In the genomic region with DNA sequence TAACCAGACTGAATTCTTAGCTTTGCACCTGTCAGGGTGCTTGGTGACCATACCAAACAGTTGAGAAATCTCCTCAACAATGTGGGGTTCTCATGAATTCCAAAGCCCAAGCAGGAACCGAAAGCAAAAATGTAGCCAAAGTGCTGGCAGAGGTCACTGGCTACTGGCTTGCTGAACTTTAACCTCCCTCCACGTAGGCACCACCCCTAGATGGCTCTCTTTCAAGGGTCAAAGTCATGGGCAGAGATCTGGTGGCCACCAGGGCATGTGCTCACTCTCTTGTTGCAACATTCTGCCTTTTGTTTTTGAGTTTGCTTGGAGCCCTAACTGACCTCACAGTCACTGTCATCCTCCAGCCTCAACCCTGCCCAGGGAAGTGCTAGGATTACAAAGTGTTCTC, we compare ENCODE assay signal across 13 mouse cellular contexts. TPM values are rescaled to one million over a fixed set of nuclear protein-coding genes. Genes with fewer than 3 reads are reported as not detected.
A peak's percentile ranks its signal among the peaks of the same experiment; 100 is the strongest.
DNase-seq lines count a peak whose midpoint lies in the region; ATAC-seq and TF ChIP-seq lines count a peak whose summit lies in the region.
"Had no signal": no experiment of that assay in that cellular context is flagged by ENCODE, and none has a peak within 500 bp of the region (broad histone marks: within the 10 kb centered on the region; RNA-seq: fewer than 3 reads in every experiment).

No protein-coding gene starts in this region.

- H3K4me1 ChIP-seq in lung, adult 2 months (ENCODE audit: control insufficient read depth, insufficient read depth, low read length) = peaks cover 3% of the 10 kb centered on the region; the same call in 1 of the 2 replicates
- H3K4me1 ChIP-seq in intestine, embryonic 16.5 days (ENCODE audit: control insufficient read depth, insufficient read depth, low read length) = peaks cover 5% of the 10 kb centered on the region; the same call in 1 of the 2 replicates
- H3K4me1 ChIP-seq in liver, embryonic 16.5 days (ENCODE audit: control insufficient read depth, low read depth, low read length) = no peaks in the 10 kb centered on the region; the same call in 1 of the 2 replicates
- no peaks in the 10 kb centered on the region for H3K4me1 ChIP-seq in stomach, postnatal 0 days (replicated peaks; ENCODE audit: control insufficient read depth, insufficient read depth)

- peak; percentile 35 for DNase-seq in lung, adult 2 months
- no peak for DNase-seq in lung, postnatal 10 days
- no peak for DNase-seq in stomach, postnatal 0 days (ENCODE audit: low spot score)
- DNase-seq in urinary bladder, adult 18-20 months (ENCODE audit: low spot score in 2 of 2) = no peak
- DNase-seq in layer of hippocampus, postnatal 14 days (ENCODE audit: low spot score in 2 of 2) = no peak
- DNase-seq: cerebellum, postnatal 25 days; gastrocnemius, postnatal 25 days; right cerebral cortex, postnatal 4 days; thymus, postnatal 14 days had no signal

- H3K36me3 ChIP-seq in intestine, embryonic 16.5 days (ENCODE audit: control insufficient read depth, insufficient read depth, low read length) = no peaks in the 10 kb centered on the region
- no peaks in the 10 kb centered on the region for H3K36me3 ChIP-seq in liver, embryonic 16.5 days (ENCODE audit: control insufficient read depth, insufficient read depth)
- no peaks in the 10 kb centered on the region for H3K36me3 ChIP-seq in stomach, postnatal 0 days (ENCODE audit: control insufficient read depth, insufficient read depth, low read length)

- H3K4me2 ChIP-seq in intestine, embryonic 16.5 days (ENCODE audit: low read depth, low read length) = no peak overlapping the region
- no peak overlapping the region for H3K4me2 ChIP-seq in liver, embryonic 16.5 days (ENCODE audit: low read depth, low read length)
- no peak overlapping the region for H3K4me2 ChIP-seq in stomach, postnatal 0 days (replicated peaks; ENCODE audit: low read depth)
- H3K4me2 ChIP-seq: lung, embryonic 14.5 days had no signal

- no peak overlapping the region for H3K4me3 ChIP-seq in lung, adult 2 months (replicated peaks; ENCODE audit: extremely low read depth, low read depth, low read length)
- H3K4me3 ChIP-seq in intestine, embryonic 16.5 days (ENCODE audit: low read length) = no peak overlapping the region
- no peak overlapping the region for H3K4me3 ChIP-seq in liver, embryonic 16.5 days (ENCODE audit: low read depth, low read length)
- no peak overlapping the region for H3K4me3 ChIP-seq in stomach, postnatal 0 days (ENCODE audit: low read depth, low read length)
- H3K4me3 ChIP-seq: layer of hippocampus, adult 2 months had no signal

- TF ChIP-seq CTCF in lung, adult 2 months (IDR thresholded peaks at IDR 0.05; ENCODE audit: insufficient read depth, low read length) = no peak
- no peak for TF ChIP-seq CTCF in stomach, postnatal 0 days (IDR thresholded peaks at IDR 0.05; ENCODE audit: low read depth)

- peak; percentile 66 for ATAC-seq in intestine, embryonic 16.5 days
- peak; percentile 87 for ATAC-seq in liver, embryonic 16.5 days (ENCODE audit: low read depth)
- ATAC-seq in stomach, postnatal 0 days (ENCODE audit: low FRiP score, low TSS enrichment) = peak; percentile 32; the same call in 1 of the 2 replicates

- WGBS in lung, adult 2 months = 31% methylated on average over 2 of the region's 2 CpGs
- WGBS in intestine, embryonic 16.5 days = 51% methylated on average over 2 of the region's 2 CpGs
- WGBS in liver, embryonic 16.5 days (ENCODE audit: insufficient replicate concordance) = 34% methylated on average over 2 of the region's 2 CpGs
- 52% methylated on average over 2 of the region's 2 CpGs for WGBS in stomach, postnatal 0 days

- H3K27me3 ChIP-seq in intestine, embryonic 16.5 days (replicated peaks; ENCODE audit: control insufficient read depth, insufficient read depth, low read length) = no peaks in the 10 kb centered on the region
- H3K27me3 ChIP-seq in liver, embryonic 16.5 days (ENCODE audit: control insufficient read depth, insufficient read depth, low read depth, low read length) = no peaks in the 10 kb centered on the region
- no peaks in the 10 kb centered on the region for H3K27me3 ChIP-seq in stomach, postnatal 0 days (ENCODE audit: control insufficient read depth, insufficient read depth, low read length)

- no peak for TF ChIP-seq POLR2A in lung, adult 2 months (IDR thresholded peaks at IDR 0.05; ENCODE audit: borderline replicate concordance, extremely low read depth, low read depth, low read length)

- no peak for TF ChIP-seq EP300 in stomach, postnatal 0 days (optimal IDR thresholded peaks at IDR 0.05)

- no peak overlapping the region for H3K9ac ChIP-seq in intestine, embryonic 16.5 days (ENCODE audit: low read depth, low read length)
- no peak overlapping the region for H3K9ac ChIP-seq in liver, embryonic 16.5 days (ENCODE audit: low read depth, low read length)
- H3K9ac ChIP-seq in stomach, postnatal 0 days (ENCODE audit: low read length) = no peak overlapping the region
- H3K9ac ChIP-seq: lung, embryonic 14.5 days had no signal

- peak overlapping the region; percentile 29; the same call in 1 of the 2 replicates for H3K27ac ChIP-seq in intestine, embryonic 16.5 days (ENCODE audit: low read length)
- peak overlapping the region; percentile 66 for H3K27ac ChIP-seq in liver, embryonic 16.5 days (ENCODE audit: low read length)
- H3K27ac ChIP-seq in stomach, postnatal 0 days (replicated peaks) = no peak overlapping the region
- H3K27ac ChIP-seq: layer of hippocampus, adult 2 months had no signal

- no peaks in the 10 kb centered on the region for H3K9me3 ChIP-seq in intestine, embryonic 16.5 days (ENCODE audit: control insufficient read depth, low read length)
- H3K9me3 ChIP-seq in liver, embryonic 16.5 days (replicated peaks; ENCODE audit: control insufficient read depth, low read length) = no peaks in the 10 kb centered on the region
- no peaks in the 10 kb centered on the region for H3K9me3 ChIP-seq in stomach, postnatal 0 days (ENCODE audit: control insufficient read depth, low read length)

RNA-seq across cellular contexts. Expression of a gene that starts 8.1 kb away (rescaled TPM):
- polyA plus RNA-seq in lung, adult 2 months (2012; rRNA removed) = 22.6 and 24.2 TPM in 2 replicates
- polyA plus RNA-seq in intestine, embryonic 16.5 days (2015; fragmentation: Nextera tagmentation; extraction: Ambion mirVana) = 343 and 356 TPM in 2 replicates
- polyA plus RNA-seq in liver, embryonic 16.5 days (2015; fragmentation: Nextera tagmentation; extraction: Ambion mirVana) = 106 and 116 TPM in 2 replicates
- 137 and 138 TPM in 2 replicates for polyA plus RNA-seq in stomach, postnatal 0 days (2015; fragmentation: Nextera tagmentation; extraction: Ambion mirVana)
- 10 to 100 TPM; 26.1 to 28.8 TPM for total RNA-seq in layer of hippocampus, postnatal 14 days (2021)

RNA-seq across cellular contexts. Expression of a gene that starts 21.4 kb away (rescaled TPM):
- polyA plus RNA-seq in lung, adult 2 months (2012; rRNA removed) = 46.2 and 49.4 TPM in 2 replicates
- polyA plus RNA-seq in intestine, embryonic 16.5 days (2015; fragmentation: Nextera tagmentation; extraction: Ambion mirVana) = 11.1 and 12.5 TPM in 2 replicates
- 0.71 and 0.76 TPM in 2 replicates for polyA plus RNA-seq in liver, embryonic 16.5 days (2015; fragmentation: Nextera tagmentation; extraction: Ambion mirVana)
- 10.8 and 12.3 TPM in 2 replicates for polyA plus RNA-seq in stomach, postnatal 0 days (2015; fragmentation: Nextera tagmentation; extraction: Ambion mirVana)
- 10 to 100 TPM; 31.1 to 33.6 TPM for total RNA-seq in layer of hippocampus, postnatal 14 days (2021)

Comparison
In these comparisons a context has a peak if more than half of its experiments do, and no peak if none do; other contexts are left out.
1. ATAC-seq: peak in every context shown above with its lines; median percentile 87 in liver, embryonic 16.5 days; 66 in intestine, embryonic 16.5 days; 32 in stomach, postnatal 0 days.